ENCODE assay signal across 13 mouse cellular contexts in genomic region chr17:48027677-48028076, GRCm38 (mm10). TPM values are rescaled to one million over a fixed set of nuclear protein-coding genes. Genes with fewer than 3 reads are reported as not detected.
DNase-seq lines count a peak whose midpoint lies in the region; ATAC-seq and TF ChIP-seq lines count a peak whose summit lies in the region.
"Had no signal": no experiment of that assay in that cellular context is flagged by ENCODE, and none has a peak within 500 bp of the region (broad histone marks: within the 10 kb centered on the region; RNA-seq: fewer than 3 reads in every experiment).

No protein-coding gene starts in this region.

- no peak overlapping the region for H3K9ac ChIP-seq in forebrain, embryonic 14.5 days (ENCODE audit: low read length)
- H3K9ac ChIP-seq in forebrain, embryonic 16.5 days (replicated peaks; ENCODE audit: low read depth, low read length) = no peak overlapping the region
- no peak overlapping the region for H3K9ac ChIP-seq in lung, embryonic 15.5 days
- no peak overlapping the region for H3K9ac ChIP-seq in heart, embryonic 12.5 days
- no peak overlapping the region for H3K9ac ChIP-seq in hindbrain, postnatal 0 days (replicated peaks; ENCODE audit: low read length)
- H3K9ac ChIP-seq: forebrain, postnatal 0 days; hindbrain, embryonic 14.5 days; liver, embryonic 15.5 days had no signal

- ATAC-seq in forebrain, embryonic 14.5 days = no peak
- ATAC-seq in forebrain, embryonic 16.5 days = no peak
- ATAC-seq in lung, embryonic 15.5 days (ENCODE audit: borderline replicate concordance, extremely low read depth, low FRiP score, low TSS enrichment) = peak; percentile 45; the same call in 1 of the 2 replicates
- ATAC-seq in heart, embryonic 12.5 days (ENCODE audit: insufficient number of reproducible peaks, low FRiP score) = no peak
- ATAC-seq in hindbrain, postnatal 0 days = no peak
- ATAC-seq: forebrain, postnatal 0 days; Patski had no signal

- no peaks in the 10 kb centered on the region for H3K27me3 ChIP-seq in forebrain, embryonic 14.5 days (replicated peaks; ENCODE audit: control insufficient read depth, insufficient read depth, low read length)
- no peaks in the 10 kb centered on the region; the same call in 1 of the 2 replicates for H3K27me3 ChIP-seq in forebrain, embryonic 16.5 days (replicated peaks; ENCODE audit: control insufficient read depth, insufficient read depth, low read length)
- peaks cover 6% of the 10 kb centered on the region; the same call in 1 of the 2 replicates for H3K27me3 ChIP-seq in lung, embryonic 15.5 days
- no peaks in the 10 kb centered on the region for H3K27me3 ChIP-seq in heart, embryonic 12.5 days (replicated peaks)
- H3K27me3 ChIP-seq in hindbrain, postnatal 0 days (ENCODE audit: insufficient read depth, low read length) = no peaks in the 10 kb centered on the region

- 55% methylated on average over 6 of the region's 6 CpGs for WGBS in forebrain, embryonic 14.5 days
- WGBS in forebrain, embryonic 16.5 days = 50% methylated on average over 6 of the region's 6 CpGs
- 42% methylated on average over 6 of the region's 6 CpGs for WGBS in lung, embryonic 15.5 days
- 34% methylated on average over 6 of the region's 6 CpGs for WGBS in heart, embryonic 12.5 days
- WGBS in hindbrain, postnatal 0 days = 50% methylated on average over 6 of the region's 6 CpGs

- no peak overlapping the region for H3K27ac ChIP-seq in forebrain, embryonic 14.5 days (ENCODE audit: low read depth, low read length)
- H3K27ac ChIP-seq in forebrain, embryonic 16.5 days (ENCODE audit: low read length) = no peak overlapping the region
- H3K27ac ChIP-seq in lung, embryonic 15.5 days = peak overlapping the region; percentile 77
- peak overlapping the region; percentile 28; the same call in 1 of the 2 replicates for H3K27ac ChIP-seq in heart, embryonic 12.5 days (ENCODE audit: poor library complexity, severe bottlenecking)
- no peak overlapping the region for H3K27ac ChIP-seq in hindbrain, postnatal 0 days
- H3K27ac ChIP-seq: hindbrain, embryonic 14.5 days; liver, embryonic 15.5 days had no signal

- no peak overlapping the region for H3K4me3 ChIP-seq in forebrain, embryonic 14.5 days (ENCODE audit: low read depth, low read length)
- H3K4me3 ChIP-seq in forebrain, embryonic 16.5 days (replicated peaks; ENCODE audit: low read length) = no peak overlapping the region
- H3K4me3 ChIP-seq in lung, embryonic 15.5 days = no peak overlapping the region
- no peak overlapping the region for H3K4me3 ChIP-seq in heart, embryonic 12.5 days
- no peak overlapping the region for H3K4me3 ChIP-seq in hindbrain, postnatal 0 days (ENCODE audit: low read length)
- H3K4me3 ChIP-seq: liver, embryonic 15.5 days had no signal

- no peak overlapping the region for H3K4me2 ChIP-seq in forebrain, embryonic 14.5 days (ENCODE audit: low read length)
- no peak overlapping the region for H3K4me2 ChIP-seq in forebrain, embryonic 16.5 days (ENCODE audit: low read length)
- H3K4me2 ChIP-seq in lung, embryonic 15.5 days = no peak overlapping the region
- no peak overlapping the region for H3K4me2 ChIP-seq in heart, embryonic 12.5 days
- H3K4me2 ChIP-seq in hindbrain, postnatal 0 days (ENCODE audit: low read depth, low read length) = no peak overlapping the region
- H3K4me2 ChIP-seq: hindbrain, embryonic 14.5 days; liver, embryonic 15.5 days had no signal

- peak; percentile 36 for DNase-seq in forebrain, embryonic 14.5 days (ENCODE audit: low spot score)
- no peak for DNase-seq in lung, adult 18-20 months
- DNase-seq in lung, postnatal 10 days = peak; percentile 62
- DNase-seq in spleen, adult 12 weeks (ENCODE audit: low spot score) = no peak
- no peak for DNase-seq in hindbrain, postnatal 0 days (ENCODE audit: low spot score)
- DNase-seq: forebrain, postnatal 0 days had no signal

- H3K9me3 ChIP-seq in forebrain, embryonic 14.5 days (replicated peaks; ENCODE audit: control insufficient read depth, low read length) = no peaks in the 10 kb centered on the region
- H3K9me3 ChIP-seq in forebrain, embryonic 16.5 days (ENCODE audit: control insufficient read depth, low read length) = no peaks in the 10 kb centered on the region
- H3K9me3 ChIP-seq in lung, embryonic 15.5 days = no peaks in the 10 kb centered on the region
- H3K9me3 ChIP-seq in heart, embryonic 12.5 days (replicated peaks) = no peaks in the 10 kb centered on the region
- no peaks in the 10 kb centered on the region for H3K9me3 ChIP-seq in hindbrain, postnatal 0 days (ENCODE audit: low read length)
- H3K9me3 ChIP-seq: liver, embryonic 15.5 days had no signal

- H3K36me3 ChIP-seq in forebrain, embryonic 14.5 days (ENCODE audit: control insufficient read depth, insufficient read depth, low read length) = no peaks in the 10 kb centered on the region
- no peaks in the 10 kb centered on the region for H3K36me3 ChIP-seq in forebrain, embryonic 16.5 days (ENCODE audit: control insufficient read depth, insufficient read depth)
- H3K36me3 ChIP-seq in lung, embryonic 15.5 days = no peaks in the 10 kb centered on the region
- no peaks in the 10 kb centered on the region for H3K36me3 ChIP-seq in heart, embryonic 12.5 days
- H3K36me3 ChIP-seq in hindbrain, postnatal 0 days (ENCODE audit: insufficient read depth, low read length) = no peaks in the 10 kb centered on the region
- H3K36me3 ChIP-seq: liver, embryonic 15.5 days had no signal

- TF ChIP-seq CTCF in hindbrain, postnatal 0 days (IDR thresholded peaks at IDR 0.05; ENCODE audit: low read depth) = no peak

- H3K4me1 ChIP-seq in forebrain, embryonic 14.5 days (ENCODE audit: control insufficient read depth, insufficient read depth, low read length) = peaks cover 30% of the 10 kb centered on the region
- H3K4me1 ChIP-seq in forebrain, embryonic 16.5 days (replicated peaks; ENCODE audit: control insufficient read depth, insufficient read depth, low read length) = peaks cover 29% of the 10 kb centered on the region
- H3K4me1 ChIP-seq in lung, embryonic 15.5 days = peaks cover 67% of the 10 kb centered on the region
- H3K4me1 ChIP-seq in heart, embryonic 12.5 days (replicated peaks) = peaks cover 67% of the 10 kb centered on the region
- peaks cover 11% of the 10 kb centered on the region for H3K4me1 ChIP-seq in hindbrain, postnatal 0 days (ENCODE audit: insufficient read depth, low read length)

RNA-seq across cellular contexts. Expression of gene 1700122O11Rik, which starts 10.4 kb away (rescaled TPM):
- not detected in 2 replicates for polyA plus RNA-seq in forebrain, embryonic 14.5 days (2014; fragmentation: Nextera tagmentation; extraction: Ambion mirVana)
- polyA plus RNA-seq in forebrain, embryonic 16.5 days (2015; fragmentation: Nextera tagmentation; extraction: Ambion mirVana) = not detected in 2 replicates
- polyA plus RNA-seq in lung, embryonic 15.5 days (2015; fragmentation: Nextera tagmentation; extraction: Ambion mirVana) = not detected in 2 replicates
- polyA plus RNA-seq in heart, embryonic 12.5 days (2016; fragmentation: Nextera tagmentation; extraction: Ambion mirVana) = not detected in 2 replicates
- not detected in 2 replicates for total RNA-seq in hindbrain, postnatal 0 days (2014; rRNA removed)
- not detected in 2 replicates for polyA plus RNA-seq in hindbrain, postnatal 0 days (2015; fragmentation: Nextera tagmentation; extraction: Ambion mirVana)
- total RNA-seq: forebrain, postnatal 0 days had no signal
- polyA plus RNA-seq: forebrain, postnatal 0 days; hindbrain, embryonic 14.5 days; large intestine, adult 2 months; liver, embryonic 15.5 days; Patski had no signal

Comparison
In these comparisons a context has a peak if more than half of its experiments do, and no peak if none do; other contexts are left out.
1. DNase-seq: peak in forebrain, embryonic 14.5 days (single experiment) and lung, postnatal 10 days (single experiment); none in lung, adult 18-20 months (0 of 2), spleen, adult 12 weeks (single experiment) and hindbrain, postnatal 0 days (single experiment).
2. H3K27ac ChIP-seq: peak in lung, embryonic 15.5 days (single experiment) and heart, embryonic 12.5 days (single experiment); none in forebrain, embryonic 14.5 days (single experiment), forebrain, embryonic 16.5 days (single experiment) and hindbrain, postnatal 0 days (single experiment).